Mouse (Mus musculus) midbrain, embryonic 10.5 days (tissue): Measurements from ENCODE around the gene Taf1b. TPM values are rescaled to one million over a fixed set of nuclear protein-coding genes. Genes with fewer than 3 reads are reported as not detected.
"Not testable (repeated sequence)": the region's sequence is repeated elsewhere in the genome, so short reads cannot be mapped to it uniquely, and the experiment has no call there.

Experiments
- DNase-seq: peaks from one replicate; pipeline ENCODE4 v3.0.0-alpha.2; 2017; ENCODE audit warnings: low spot score
- H3K27ac ChIP-seq: fragments of 300-500 bp; sonication (generic); replicated peaks from 2 replicates; pipeline ENCODE4 v1.5.1; 2016; ENCODE audit warnings: mild to moderate bottlenecking
- H3K27me3 ChIP-seq: fragments of 300-500 bp; sonication (generic); 2 replicates; pipeline ENCODE4 v1.6.1; 2016; ENCODE audit warnings: low read depth, mild to moderate bottlenecking; ENCODE audit not compliant: poor library complexity, severe bottlenecking
- H3K36me3 ChIP-seq: fragments of 300-500 bp; sonication (generic); 2 replicates; pipeline ENCODE4 v1.6.1; 2016; ENCODE audit warnings: mild to moderate bottlenecking, moderate library complexity
- H3K4me1 ChIP-seq: fragments of 300-500 bp; sonication (generic); 2 replicates; pipeline ENCODE4 v1.6.1; 2016
- H3K4me3 ChIP-seq: fragments of 300-500 bp; sonication (generic); 2 replicates; pipeline ENCODE4 v1.5.1; 2016; ENCODE audit warnings: mild to moderate bottlenecking, moderate library complexity
- H3K9me3 ChIP-seq: fragments of 300-500 bp; sonication (generic); replicated peaks from 2 replicates; pipeline ENCODE4 v1.6.1; 2016; ENCODE audit warnings: mild to moderate bottlenecking
- WGBS: fragments of 180-500 bp; shearing (Covaris S2); methylation state at CpG from one replicate; pipeline ENCODE4 v1.1.7; 2016; 5-methylcytosine and 5-hydroxymethylcytosine counted together
- polyA plus RNA-seq: library from polyadenylated mRNA; unstranded; fragments of >200 nt; fragmentation: Nextera tagmentation; extraction: Ambion mirVana; gene quantifications from 2 replicates; pipeline ENCODE4 v1.2.1, GENCODE M21; 2016

The Taf1b gene
- polyA plus RNA-seq, result 30.2 and 30.3 TPM in 2 replicates

DNA sequence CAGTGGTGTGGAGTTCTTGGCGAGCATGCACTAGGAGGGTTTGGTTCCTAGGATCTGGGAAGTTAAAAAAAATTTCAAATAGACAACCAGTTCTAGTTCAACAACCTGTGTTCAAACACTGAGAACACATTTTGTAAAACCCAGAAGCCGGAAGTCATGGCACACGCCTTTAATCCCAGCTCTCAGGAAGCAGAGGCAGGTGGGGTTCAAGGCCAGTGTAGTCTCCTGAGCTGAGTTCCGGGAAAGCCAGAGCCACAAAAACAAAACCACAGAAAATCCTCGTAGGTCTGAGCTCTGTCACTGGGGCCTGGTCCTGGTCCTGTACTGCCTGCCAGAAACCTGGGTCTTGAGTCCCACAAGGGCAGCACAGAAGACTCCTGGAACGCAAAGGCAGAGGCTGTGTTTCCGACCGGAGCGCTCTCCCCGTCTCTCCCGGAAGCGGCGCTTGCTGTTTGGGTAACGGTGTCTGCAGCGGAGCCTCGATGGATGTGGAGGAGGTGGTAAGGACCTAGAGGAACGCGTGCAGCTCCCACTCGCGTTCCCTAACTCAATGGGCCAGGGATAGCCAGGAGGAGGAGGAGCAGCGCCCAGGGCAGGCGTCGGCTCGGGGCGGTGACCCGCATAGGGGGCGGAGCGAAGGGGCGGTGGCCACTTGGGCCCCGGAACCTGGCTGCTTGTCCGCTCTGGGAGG, at the start of gene Taf1b:
TSS of gene Taf1b (plus strand) at position 210 of the 691 bp plus-strand sequence.
- H3K36me3 ChIP-seq, result peaks cover 10% of the 10 kb centered on the region
- H3K27me3 ChIP-seq, result no peaks in the 10 kb centered on the region
- H3K4me1 ChIP-seq, result 0 out of 2 replicates have a peak, but pooled peaks cover 2% of the 10 kb centered on the region
- peak within 1 kb of the TSS; percentile 81 for H3K4me3 ChIP-seq
- WGBS, result 10% methylated on average over 31 of the region's 31 CpGs
- DNase-seq, result peak; percentile 83
- H3K9me3 ChIP-seq, result no peaks in the 10 kb centered on the region
- peak within 1 kb of the TSS; percentile 89 for H3K27ac ChIP-seq

DNA sequence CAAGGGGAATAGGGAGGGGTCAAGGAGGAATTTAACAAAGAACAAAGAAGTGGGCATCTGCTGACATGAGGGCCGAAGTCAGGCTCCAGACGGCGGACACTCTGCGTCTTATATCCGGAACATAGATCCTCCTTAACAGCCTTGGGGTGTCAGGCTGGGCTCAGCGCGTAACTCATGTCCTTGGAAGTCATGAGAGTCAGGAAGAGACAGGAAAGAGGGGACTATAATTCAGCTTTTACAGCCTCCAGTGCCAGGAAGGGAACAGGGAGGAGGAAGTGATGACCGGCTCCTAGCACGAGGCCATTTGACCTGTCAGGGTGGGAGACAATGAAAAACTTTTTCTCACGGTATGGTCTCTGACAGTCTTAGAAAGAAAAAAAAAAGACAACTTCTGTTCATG, 37.8 kb upstream of the Taf1b start:
- Histone ChIP-seq H3K36me3 (no peaks in the 10 kb centered on the region), H3K27me3 (no peaks in the 10 kb centered on the region), H3K9me3 (peaks cover 3% of the 10 kb centered on the region; the same call in 1 of the 2 replicates), H3K4me3 (no peak overlapping the region), H3K4me1 (no peaks in the 10 kb centered on the region), H3K27ac (no peak overlapping the region)
- WGBS, result 91% methylated on average over 10 of the region's 10 CpGs
- no peak for DNase-seq

DNA sequence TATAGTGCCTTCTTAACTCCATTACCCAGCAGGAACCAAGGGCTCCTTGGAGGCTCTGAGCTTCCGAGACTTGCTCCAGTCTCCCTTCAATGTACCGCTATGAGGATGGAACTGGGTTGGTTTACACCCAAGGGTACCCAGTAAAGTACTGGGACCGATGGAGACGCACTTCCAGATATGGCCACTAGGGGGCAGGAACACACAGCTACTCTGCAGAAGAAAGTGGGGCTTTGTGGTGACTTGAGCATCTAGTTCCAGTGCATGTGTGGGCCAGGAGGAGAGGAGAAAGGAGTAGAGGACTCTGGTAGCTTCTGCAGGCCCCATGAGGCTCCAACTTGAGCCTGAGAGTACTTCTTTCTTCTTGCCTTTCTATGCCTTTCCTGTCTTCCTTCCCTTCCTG, 36.0 kb upstream of the Taf1b start:
- not testable (repeated sequence) for DNase-seq, H3K27ac ChIP-seq
- 40% methylated on average over 4 of the region's 4 CpGs for WGBS

DNA sequence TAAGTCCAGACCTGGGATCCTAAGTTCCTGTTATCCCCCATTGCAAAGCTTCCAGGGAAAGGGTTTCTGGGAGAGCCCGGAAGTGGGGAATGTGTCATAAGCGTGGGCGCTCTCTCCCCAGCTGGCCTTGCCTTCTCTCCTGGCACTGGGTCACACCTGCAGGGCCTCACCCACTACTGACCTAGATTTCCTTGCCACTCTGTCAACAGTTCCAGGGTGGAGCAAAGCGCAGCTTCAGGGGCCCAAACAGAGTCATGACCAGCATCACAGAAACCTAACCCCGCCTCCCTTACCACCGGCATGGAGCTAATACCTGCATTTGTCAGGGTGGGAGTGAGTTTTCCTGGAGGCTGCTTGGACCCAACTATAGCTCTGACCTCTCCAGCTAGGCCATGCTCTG, 34.7 kb upstream of the Taf1b start:
- WGBS, result 81% methylated on average over 6 of the region's 6 CpGs
- H3K4me1 ChIP-seq, H3K27me3 ChIP-seq, H3K27ac ChIP-seq, DNase-seq, H3K4me3 ChIP-seq, H3K36me3 ChIP-seq, H3K9me3 ChIP-seq: not testable (repeated sequence)

More for the DNA sequence above, 36.0 kb upstream of the Taf1b start:
- not testable (repeated sequence) for H3K4me3 ChIP-seq, H3K9me3 ChIP-seq, H3K4me1 ChIP-seq, H3K27me3 ChIP-seq, H3K36me3 ChIP-seq

DNA sequence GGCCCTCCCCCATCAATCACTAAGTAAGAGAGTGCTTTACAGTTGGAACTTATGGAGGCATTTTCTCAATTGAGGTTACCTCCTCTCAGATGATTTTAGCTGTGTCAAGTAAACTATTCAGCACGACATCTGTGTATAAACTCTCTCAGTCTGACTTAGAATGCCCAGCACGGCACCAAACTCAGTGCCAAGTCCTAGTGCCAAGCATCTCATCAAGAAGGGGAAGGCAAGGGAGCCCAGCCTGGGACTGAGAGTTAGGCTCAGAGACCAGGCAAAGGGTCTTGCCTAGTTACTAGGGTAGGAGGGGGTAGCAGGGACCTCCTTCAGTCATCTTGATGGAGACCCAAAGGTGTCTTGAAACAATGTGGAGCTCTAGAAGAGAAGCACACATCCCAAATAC, 29.2 kb upstream of the Taf1b start:
- Histone ChIP-seq H3K36me3 (no peaks in the 10 kb centered on the region), H3K4me3 (no peak overlapping the region), H3K4me1 (no peaks in the 10 kb centered on the region), H3K27ac (no peak overlapping the region), H3K9me3 (no peaks in the 10 kb centered on the region), H3K27me3 (no peaks in the 10 kb centered on the region)
- WGBS, result 92% methylated on average over 2 of the region's 2 CpGs
- DNase-seq, result no peak

- no peaks in the 10 kb centered on the region for H3K4me1 ChIP-seq
- no peaks in the 10 kb centered on the region for H3K27me3 ChIP-seq
- 23% methylated on average over 4 of the region's 4 CpGs for WGBS
- no peak overlapping the region for H3K4me3 ChIP-seq
- 0 out of 2 replicates have a peak, but pooled peaks cover 7% of the 10 kb centered on the region for H3K9me3 ChIP-seq
- peak; percentile 44 for DNase-seq
- H3K27ac ChIP-seq, result no peak overlapping the region
- no peaks in the 10 kb centered on the region for H3K36me3 ChIP-seq
These were observed 27.2 kb upstream of the Taf1b start for GRCm38 (mm10) chr12:24470943-24471342.

GRCm38 (mm10) chr12:24473221-24473620, 24.9 kb upstream of the Taf1b start:
- Histone ChIP-seq H3K36me3 (no peaks in the 10 kb centered on the region), H3K4me1 (no peaks in the 10 kb centered on the region), H3K9me3 (0 out of 2 replicates have a peak, but pooled peaks cover 8% of the 10 kb centered on the region), H3K27me3 (no peaks in the 10 kb centered on the region), H3K27ac (no peak overlapping the region), H3K4me3 (no peak overlapping the region)
- DNase-seq, result no peak
- 76% methylated on average over 3 of the region's 3 CpGs for WGBS

GRCm38 (mm10) chr12:24484930-24485329, 13.2 kb upstream of the Taf1b start:
- Histone ChIP-seq H3K27ac (no peak overlapping the region), H3K9me3 (peaks cover 7% of the 10 kb centered on the region), H3K36me3 (no peaks in the 10 kb centered on the region), H3K4me1 (no peaks in the 10 kb centered on the region), H3K4me3 (no peak overlapping the region), H3K27me3 (no peaks in the 10 kb centered on the region)
- 89% methylated on average over 4 of the region's 4 CpGs for WGBS
- DNase-seq, result no peak

DNA sequence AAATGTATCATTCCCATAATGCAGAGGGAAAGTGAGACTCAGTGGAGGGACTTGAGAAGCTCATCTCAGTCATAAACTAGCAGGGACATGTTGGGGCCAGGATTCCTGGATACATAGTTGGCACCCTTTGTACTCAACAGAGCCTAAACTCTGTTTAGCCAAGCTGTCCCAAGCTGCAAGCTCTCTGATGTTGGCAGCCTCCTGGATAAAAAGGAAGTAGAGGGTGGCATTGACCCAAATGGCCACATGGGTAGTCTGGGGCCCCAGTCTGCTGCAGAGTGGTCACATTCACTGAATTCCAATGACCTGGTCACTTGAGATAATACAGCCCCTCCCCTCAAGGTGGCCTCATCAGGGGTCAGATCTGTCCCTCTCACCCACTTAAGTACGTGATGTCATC, 11.3 kb upstream of the Taf1b start:
- Histone ChIP-seq H3K4me3 (no peak overlapping the region), H3K27me3 (no peaks in the 10 kb centered on the region), H3K9me3 (peaks cover 7% of the 10 kb centered on the region), H3K36me3 (no peaks in the 10 kb centered on the region), H3K4me1 (no peaks in the 10 kb centered on the region), H3K27ac (no peak overlapping the region)
- DNase-seq, result no peak
- 78% methylated on average over 1 of the region's 1 CpGs for WGBS

GRCm38 (mm10) chr12:24492507-24492906, 5.7 kb upstream of the Taf1b start:
- H3K4me1 ChIP-seq, H3K4me3 ChIP-seq, H3K36me3 ChIP-seq, DNase-seq, H3K27ac ChIP-seq, H3K27me3 ChIP-seq, H3K9me3 ChIP-seq: not testable (repeated sequence)
- WGBS, result 92% methylated on average over 3 of the region's 3 CpGs

- no peaks in the 10 kb centered on the region for H3K4me1 ChIP-seq
- DNase-seq, result no peak
- no peak overlapping the region for H3K27ac ChIP-seq
- WGBS, result 76% methylated on average over 9 of the region's 9 CpGs
- H3K4me3 ChIP-seq, result no peak overlapping the region
- H3K27me3 ChIP-seq, result no peaks in the 10 kb centered on the region
- no peaks in the 10 kb centered on the region for H3K36me3 ChIP-seq
- H3K9me3 ChIP-seq, result no peaks in the 10 kb centered on the region
These were observed 5.1 kb upstream of the Taf1b start for GRCm38 (mm10) chr12:24493011-24493410.

DNA sequence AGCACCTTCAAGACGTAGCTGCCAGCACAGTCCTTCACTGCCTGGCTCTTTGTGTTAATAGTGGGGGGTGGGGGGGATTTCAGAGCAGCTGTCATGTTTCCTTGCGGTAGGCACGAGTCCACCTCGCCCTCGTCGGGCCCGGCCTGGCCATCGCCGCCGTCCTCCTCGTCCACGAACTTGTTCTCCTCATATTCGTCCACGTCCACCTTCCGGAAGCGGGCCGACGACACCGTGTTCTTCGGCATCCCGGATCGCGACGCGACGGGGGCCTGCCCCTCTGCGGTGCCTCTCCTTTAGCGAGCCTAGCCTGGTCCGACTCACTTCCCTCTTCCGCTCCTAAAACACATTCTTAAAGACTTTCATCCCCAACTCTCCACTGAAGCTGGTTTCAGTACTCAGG, 4.7 kb upstream of the Taf1b start:
- Histone ChIP-seq H3K36me3 (no peaks in the 10 kb centered on the region), H3K27me3 (no peaks in the 10 kb centered on the region), H3K9me3 (no peaks in the 10 kb centered on the region), H3K4me1 (0 out of 2 replicates have a peak, but pooled peaks cover 2% of the 10 kb centered on the region), H3K27ac (no peak overlapping the region), H3K4me3 (0 out of 2 replicates have a peak overlapping the region, but pooled peaks have one; percentile 21)
- WGBS, result 57% methylated on average over 30 of the region's 30 CpGs
- no peak for DNase-seq

GRCm38 (mm10) chr12:24494791-24495190, 3.4 kb upstream of the Taf1b start:
- H3K27ac ChIP-seq, DNase-seq, H3K36me3 ChIP-seq, H3K27me3 ChIP-seq, H3K4me1 ChIP-seq, H3K4me3 ChIP-seq, H3K9me3 ChIP-seq: not testable (repeated sequence)
- WGBS, result 72% methylated on average over 3 of the region's 3 CpGs
